Mouse (Mus musculus): ENCODE measurements around the gene Ano2.

Gene Ano2

DNA sequence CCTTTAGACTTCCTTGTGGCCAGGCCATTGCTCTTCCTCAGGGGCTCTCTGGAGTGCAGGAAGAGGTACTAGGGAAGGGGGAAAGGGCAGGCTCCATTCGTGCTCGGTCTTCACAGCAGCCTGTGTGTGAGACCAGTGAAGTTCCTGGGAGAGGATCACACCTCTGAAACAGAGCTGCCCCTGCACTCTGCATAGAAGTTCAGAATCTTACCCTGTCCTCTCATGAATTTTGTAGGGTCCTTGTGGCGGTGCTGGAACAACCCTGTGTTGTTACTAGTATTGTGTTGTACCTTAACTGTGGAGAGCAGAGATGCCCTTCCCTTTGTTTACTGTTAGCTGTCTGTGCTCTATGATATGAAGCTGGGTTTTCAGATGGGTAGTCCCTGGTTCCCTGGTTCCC lies 58.4 kb downstream of the Ano2 start:
- Histone ChIP-seq H3K4me3 (replicated peaks; ENCODE audit: low read length) (no peak overlapping the region), H3K4me1 (replicated peaks; ENCODE audit: low read depth, low read length) (no peaks in the 10 kb centered on the region), H3K9me3 (ENCODE audit: low read length) (no peaks in the 10 kb centered on the region), H3K27me3 (ENCODE audit: insufficient read depth, low read length) (peaks cover 2% of the 10 kb centered on the region; the same call in 1 of the 2 replicates), H3K36me3 (ENCODE audit: insufficient read depth, low read length) (no peaks in the 10 kb centered on the region)
- TF ChIP-seq POU5F1 (IDR thresholded peaks at IDR 0.05; ENCODE audit: borderline replicate concordance, low read length) = no peak
- TF ChIP-seq NANOG (IDR thresholded peaks at IDR 0.05; ENCODE audit: borderline replicate concordance, low read length) = no peak
- TF ChIP-seq CTCF (conservative IDR thresholded peaks at IDR 0.05; ENCODE audit: low read length) = no peak

DNA sequence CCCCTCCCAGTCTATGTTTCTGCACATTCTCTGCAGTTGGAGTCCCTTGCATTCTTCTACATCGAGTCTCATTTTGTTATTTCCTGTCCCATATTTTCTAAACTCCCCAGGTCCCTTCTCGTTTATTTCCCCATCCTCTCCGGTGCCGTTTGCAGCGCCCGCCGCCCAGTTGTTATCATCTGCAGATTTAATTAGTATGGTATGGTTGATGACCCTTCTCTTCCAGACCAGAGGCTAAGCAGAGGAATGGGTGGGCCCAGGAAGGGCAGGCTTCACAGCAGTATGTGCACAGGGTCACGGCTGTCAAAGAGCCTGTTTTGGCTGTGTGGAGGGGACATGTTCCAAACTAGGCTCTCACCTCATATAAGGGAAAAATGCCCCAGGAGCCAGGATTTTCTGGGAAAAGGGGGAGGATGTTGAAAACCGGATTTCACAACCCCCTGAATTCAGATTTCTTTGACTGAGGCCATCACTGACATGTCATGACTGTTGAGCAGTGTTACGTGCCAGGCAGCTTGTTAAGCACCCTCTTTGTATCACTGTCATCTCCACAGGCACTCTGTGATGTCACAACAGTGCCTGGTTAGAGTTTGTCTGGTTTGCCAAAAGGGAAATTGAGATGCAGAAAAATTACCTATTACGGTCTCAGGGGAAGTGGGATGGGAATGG lies 72.8 kb downstream of the Ano2 start:
- Histone ChIP-seq H3K9me3 (ENCODE audit: low read length) (no peaks in the 10 kb centered on the region), H3K27me3 (ENCODE audit: insufficient read depth, low read length) (no peaks in the 10 kb centered on the region), H3K4me1 (replicated peaks; ENCODE audit: low read depth, low read length) (no peaks in the 10 kb centered on the region), H3K36me3 (ENCODE audit: insufficient read depth, low read length) (no peaks in the 10 kb centered on the region), H3K4me3 (replicated peaks; ENCODE audit: low read length) (no peak overlapping the region)
- TF ChIP-seq NANOG (IDR thresholded peaks at IDR 0.05; ENCODE audit: borderline replicate concordance, low read length) (no peak), CTCF (conservative IDR thresholded peaks at IDR 0.05; ENCODE audit: low read length) (no peak), POU5F1 (IDR thresholded peaks at IDR 0.05; ENCODE audit: borderline replicate concordance, low read length) (no peak)

DNA sequence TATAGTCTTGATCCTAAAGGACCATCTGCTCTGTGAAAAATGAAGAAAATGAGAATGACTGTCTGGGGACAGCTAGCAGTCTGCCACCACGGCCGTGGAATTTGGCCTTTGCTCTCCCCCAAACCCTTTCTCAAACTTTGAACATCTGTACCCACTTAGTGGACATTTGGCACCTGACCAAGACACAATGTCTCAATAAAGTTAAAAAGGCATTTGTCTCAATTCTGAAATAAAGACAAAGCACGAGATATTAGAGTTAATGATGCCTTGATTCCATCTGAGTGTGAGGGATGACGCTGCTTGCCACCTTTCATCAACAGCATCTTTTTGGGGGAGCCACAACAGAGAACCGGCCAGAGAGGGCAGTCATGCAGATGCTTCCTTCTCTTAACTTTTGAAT lies 83.0 kb downstream of the Ano2 start:
- no peaks in the 10 kb centered on the region for H3K36me3 ChIP-seq (ENCODE audit: insufficient read depth, low read length)
- H3K9me3 ChIP-seq (ENCODE audit: low read length) = no peaks in the 10 kb centered on the region
- TF ChIP-seq POU5F1 (IDR thresholded peaks at IDR 0.05; ENCODE audit: borderline replicate concordance, low read length) (no peak), NANOG (IDR thresholded peaks at IDR 0.05; ENCODE audit: borderline replicate concordance, low read length) (no peak), CTCF (conservative IDR thresholded peaks at IDR 0.05; ENCODE audit: low read length) (no peak)
- no peaks in the 10 kb centered on the region for H3K27me3 ChIP-seq (ENCODE audit: insufficient read depth, low read length)
- H3K4me3 ChIP-seq (replicated peaks; ENCODE audit: low read length) = no peak overlapping the region
- no peaks in the 10 kb centered on the region for H3K4me1 ChIP-seq (replicated peaks; ENCODE audit: low read depth, low read length)

- H3K4me3 ChIP-seq (replicated peaks; ENCODE audit: low read length) = no peak overlapping the region
- H3K36me3 ChIP-seq (ENCODE audit: insufficient read depth, low read length) = no peaks in the 10 kb centered on the region
- H3K27me3 ChIP-seq (ENCODE audit: insufficient read depth, low read length) = no peaks in the 10 kb centered on the region
- H3K9me3 ChIP-seq (ENCODE audit: low read length) = no peaks in the 10 kb centered on the region
- H3K4me1 ChIP-seq (replicated peaks; ENCODE audit: low read depth, low read length) = no peaks in the 10 kb centered on the region
- TF ChIP-seq POU5F1 (IDR thresholded peaks at IDR 0.05; ENCODE audit: borderline replicate concordance, low read length) = no peak
These were observed 86.1 kb downstream of the Ano2 start for GRCm38 (mm10) chr6:125776291-125776690.

GRCm38 (mm10) chr6:125802954-125803353 lies 112.7 kb downstream of the Ano2 start:
- H3K9me3 ChIP-seq (ENCODE audit: low read length) = peaks cover 4% of the 10 kb centered on the region; the same call in 1 of the 2 replicates
- no peak overlapping the region for H3K4me3 ChIP-seq (replicated peaks; ENCODE audit: low read length)
- TF ChIP-seq NANOG (IDR thresholded peaks at IDR 0.05; ENCODE audit: borderline replicate concordance, low read length) (no peak), CTCF (conservative IDR thresholded peaks at IDR 0.05; ENCODE audit: low read length) (no peak), POU5F1 (IDR thresholded peaks at IDR 0.05; ENCODE audit: borderline replicate concordance, low read length) (no peak)

DNA sequence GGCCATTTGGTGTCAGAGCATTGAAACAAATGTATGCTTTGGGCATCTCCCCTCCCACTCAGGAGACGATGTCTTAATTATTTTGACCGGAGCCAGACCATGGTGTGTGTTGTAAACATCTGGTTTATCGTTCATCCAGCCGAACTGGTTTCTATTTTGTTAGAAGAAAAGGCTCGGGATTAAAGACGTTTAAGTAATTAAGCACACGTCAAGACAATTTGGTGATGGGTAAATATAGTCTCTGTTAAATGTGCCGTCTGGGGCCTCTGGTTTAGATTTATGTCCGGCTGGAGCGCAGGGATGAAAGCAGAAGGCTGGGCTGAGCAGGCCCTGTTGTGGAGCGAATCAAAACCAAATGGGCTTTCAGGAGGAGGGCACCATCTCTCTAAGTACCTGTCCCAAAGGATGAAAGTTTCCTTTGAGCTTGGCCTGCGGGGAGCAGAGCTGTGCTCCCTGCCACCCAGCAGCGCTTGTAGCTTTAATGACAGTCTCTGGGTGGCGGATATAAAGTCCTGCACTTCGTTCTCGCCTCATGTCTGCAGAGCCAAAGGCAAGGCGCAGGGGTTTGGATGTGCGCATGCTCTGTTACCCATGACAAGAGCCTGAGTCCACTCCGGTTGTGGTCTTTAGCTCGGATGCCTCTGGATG lies 113.3 kb downstream of the Ano2 start:
- no peak overlapping the region for H3K4me3 ChIP-seq (replicated peaks; ENCODE audit: low read length)
- H3K4me1 ChIP-seq (replicated peaks; ENCODE audit: low read depth, low read length) = no peaks in the 10 kb centered on the region
- peaks cover 4% of the 10 kb centered on the region; the same call in 1 of the 2 replicates for H3K9me3 ChIP-seq (ENCODE audit: low read length)
- no peaks in the 10 kb centered on the region for H3K36me3 ChIP-seq (ENCODE audit: insufficient read depth, low read length)
- no peaks in the 10 kb centered on the region for H3K27me3 ChIP-seq (ENCODE audit: insufficient read depth, low read length)
- no peak for TF ChIP-seq CTCF (conservative IDR thresholded peaks at IDR 0.05; ENCODE audit: low read length)
- TF ChIP-seq POU5F1 (IDR thresholded peaks at IDR 0.05; ENCODE audit: borderline replicate concordance, low read length) = no peak
- no peak for TF ChIP-seq NANOG (IDR thresholded peaks at IDR 0.05; ENCODE audit: borderline replicate concordance, low read length)

More at GRCm38 (mm10) chr6:125802954-125803353, 112.7 kb downstream of the Ano2 start:
- no peaks in the 10 kb centered on the region for H3K36me3 ChIP-seq (ENCODE audit: insufficient read depth, low read length)
- no peaks in the 10 kb centered on the region for H3K4me1 ChIP-seq (replicated peaks; ENCODE audit: low read depth, low read length)
- H3K27me3 ChIP-seq (ENCODE audit: insufficient read depth, low read length) = no peaks in the 10 kb centered on the region

- Histone ChIP-seq H3K36me3 (ENCODE audit: insufficient read depth, low read length) (no peaks in the 10 kb centered on the region), H3K9me3 (ENCODE audit: low read length) (no peaks in the 10 kb centered on the region), H3K4me1 (replicated peaks; ENCODE audit: low read depth, low read length) (no peaks in the 10 kb centered on the region), H3K27me3 (ENCODE audit: insufficient read depth, low read length) (no peaks in the 10 kb centered on the region), H3K4me3 (replicated peaks; ENCODE audit: low read length) (no peak overlapping the region)
- TF ChIP-seq CTCF (conservative IDR thresholded peaks at IDR 0.05; ENCODE audit: low read length) (no peak), POU5F1 (IDR thresholded peaks at IDR 0.05; ENCODE audit: borderline replicate concordance, low read length) (no peak), NANOG (IDR thresholded peaks at IDR 0.05; ENCODE audit: borderline replicate concordance, low read length) (no peak)
These were observed 118.9 kb downstream of the Ano2 start for GRCm38 (mm10) chr6:125808996-125809649.

DNA sequence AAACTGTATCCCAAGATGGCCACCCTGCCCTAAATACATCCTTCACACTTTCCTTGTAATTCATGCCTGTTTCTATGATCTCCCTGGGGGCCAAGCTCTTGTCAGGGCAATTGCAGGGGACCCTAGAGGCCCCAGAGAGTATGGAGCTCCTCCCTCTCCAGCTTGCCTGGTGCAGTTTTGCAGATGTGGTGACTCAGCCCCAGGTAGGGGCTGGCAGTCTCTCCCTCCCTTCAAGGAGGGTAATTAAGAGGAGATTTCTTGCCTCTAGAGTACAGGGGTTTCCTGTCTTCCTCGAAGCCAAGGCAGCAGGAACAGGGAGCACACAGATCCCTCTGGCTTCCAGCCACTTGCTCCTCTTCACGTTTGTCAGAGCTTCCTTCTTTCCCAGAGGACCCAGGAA lies 121.2 kb downstream of the Ano2 start:
- no peaks in the 10 kb centered on the region for H3K4me1 ChIP-seq (replicated peaks; ENCODE audit: low read depth, low read length)
- TF ChIP-seq CTCF (conservative IDR thresholded peaks at IDR 0.05; ENCODE audit: low read length) (no peak), POU5F1 (IDR thresholded peaks at IDR 0.05; ENCODE audit: borderline replicate concordance, low read length) (no peak), NANOG (IDR thresholded peaks at IDR 0.05; ENCODE audit: borderline replicate concordance, low read length) (no peak)
- H3K9me3 ChIP-seq (ENCODE audit: low read length) = no peaks in the 10 kb centered on the region
- H3K27me3 ChIP-seq (ENCODE audit: insufficient read depth, low read length) = no peaks in the 10 kb centered on the region
- no peak overlapping the region for H3K4me3 ChIP-seq (replicated peaks; ENCODE audit: low read length)
- no peaks in the 10 kb centered on the region for H3K36me3 ChIP-seq (ENCODE audit: insufficient read depth, low read length)
